Mouse (Mus musculus) ES-E14 (cell line): Measurements from ENCODE around the gene Spata13.

Experiments
- CHD2 ChIP-seq: IDR thresholded peaks from 2 replicates; pipeline ENCODE4 v1.6.1; 2014; ENCODE audit warnings: mild to moderate bottlenecking, low read depth, low read length, inconsistent platforms
- MAFK ChIP-seq: IDR thresholded peaks from 2 replicates; pipeline ENCODE4 v1.6.1; 2014; ENCODE audit warnings: mild to moderate bottlenecking, low read depth, low read length, inconsistent platforms; ENCODE audit not compliant: insufficient read depth
- ZNF384 ChIP-seq: IDR thresholded peaks from 2 replicates; pipeline ENCODE4 v1.6.1; 2012; ENCODE audit warnings: low read depth, low read length, inconsistent platforms

DNA sequence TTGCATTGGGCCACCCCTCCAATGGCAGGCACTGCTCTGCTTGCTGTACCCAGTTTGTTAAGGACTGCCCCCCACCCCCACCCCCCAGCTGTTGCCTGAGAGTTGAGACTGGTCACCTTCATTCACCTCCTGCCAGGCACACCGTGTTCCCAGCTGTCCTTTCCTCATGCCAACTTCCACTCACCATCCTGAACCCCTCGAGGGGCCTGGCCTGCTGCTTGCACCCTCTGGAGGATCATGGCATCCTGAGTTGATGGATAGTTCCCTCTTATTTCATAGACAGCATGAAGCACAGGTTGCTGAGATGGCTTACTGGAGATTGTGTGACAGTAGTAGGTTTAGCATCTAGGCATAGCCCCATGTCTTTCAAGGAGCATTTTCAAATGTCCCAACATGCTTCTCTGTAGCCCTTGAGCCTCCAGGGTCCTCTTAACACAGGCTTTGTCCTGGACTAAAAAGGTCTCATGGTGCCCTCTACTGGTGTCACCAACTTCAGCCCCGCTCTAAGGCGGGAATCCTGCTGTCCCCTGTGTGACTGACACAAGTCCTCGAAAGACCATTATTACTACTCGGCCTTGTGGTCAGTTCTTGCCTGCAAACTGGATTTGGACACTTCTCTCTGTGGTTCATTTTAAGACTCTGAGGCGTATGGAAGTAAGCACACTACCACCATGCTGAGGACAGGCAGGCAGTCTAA is 54.9 kb downstream of the Spata13 start:
- TF ChIP-seq CHD2 (no peak), ZNF384 (no peak), MAFK (no peak)
